Mouse (Mus musculus): ENCODE data around the gene Cmas. TPM values are rescaled to one million over a fixed set of nuclear protein-coding genes. Genes with fewer than 3 reads are reported as not detected.

Gene Cmas
- polyA plus RNA-seq, 1 experiment from 2014 or later: 77.0 TPM

DNA sequence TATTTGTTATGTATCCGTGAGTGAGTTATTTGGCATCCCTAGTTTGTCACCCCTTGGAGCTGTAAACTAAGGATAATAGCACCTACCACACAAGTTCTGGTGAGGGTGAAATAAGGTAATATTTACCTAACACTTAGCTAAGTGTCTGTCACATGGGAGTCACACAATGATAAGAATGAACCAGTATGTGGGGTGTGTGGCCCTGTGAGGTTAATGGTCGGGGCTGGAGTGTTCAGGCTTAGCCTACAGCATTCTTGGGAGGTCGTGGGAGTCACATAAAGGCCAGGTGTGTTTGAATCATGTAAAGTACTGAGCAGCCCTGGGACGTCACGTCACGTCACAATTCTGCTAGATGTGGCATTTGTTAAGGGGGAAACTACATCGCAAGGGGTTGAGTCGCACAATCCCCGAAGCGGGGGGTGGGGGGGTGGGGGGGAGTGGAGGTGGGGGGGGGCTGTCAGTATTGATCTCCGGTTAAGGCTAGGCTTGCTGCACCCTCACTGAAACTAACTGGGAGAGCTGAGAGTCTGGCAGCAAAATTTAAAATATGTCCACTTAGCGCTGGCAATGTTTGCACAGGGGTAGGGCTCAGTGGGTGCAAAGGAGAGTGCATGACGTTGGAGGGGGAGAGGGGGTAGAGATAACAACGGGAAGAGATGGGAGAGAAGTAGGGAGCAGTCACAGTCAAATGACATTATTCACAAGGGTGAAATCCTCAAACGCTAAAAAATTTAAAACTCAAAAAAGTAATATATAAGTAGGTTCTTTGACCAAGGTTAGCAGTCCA is 39.4 kb downstream of the Cmas start:
- Histone ChIP-seq H3K9ac (no peak overlapping the region), H3K27me3 (no peaks in the 10 kb centered on the region), H3K4me1 (peaks cover 6% of the 10 kb centered on the region; the same call in 1 of the 2 replicates), H3K27ac (no peak overlapping the region), H3K9me3 (no peaks in the 10 kb centered on the region), H3K4me3 (no peak overlapping the region), H3K4me2 (no peak overlapping the region), H3K36me3 (no peaks in the 10 kb centered on the region)
- 74% methylated on average over 15 of the region's 15 CpGs for WGBS
- ATAC-seq (ENCODE audit: insufficient number of reproducible peaks, insufficient read depth, low FRiP score, low TSS enrichment, low read depth): no peak

DNA sequence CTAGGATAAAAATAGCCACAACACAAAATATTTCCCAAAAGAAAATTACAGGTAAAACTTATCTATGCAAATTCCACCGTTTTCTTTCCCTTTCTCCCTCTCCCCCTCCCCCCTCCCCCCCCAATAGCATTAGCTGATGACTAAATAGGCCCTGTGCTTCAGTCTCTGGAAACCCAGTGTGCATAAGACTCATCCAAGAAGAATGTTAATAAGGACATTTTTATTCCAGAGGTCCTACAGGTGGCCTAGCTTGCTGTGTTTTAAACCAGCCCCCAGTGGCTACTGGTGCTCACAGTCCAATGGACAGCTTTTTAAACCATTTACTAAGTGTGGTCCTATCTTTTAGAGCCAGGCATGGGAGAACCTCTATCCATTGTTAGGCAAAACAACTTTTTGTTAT is 41.5 kb downstream of the Cmas start:
- H3K36me3 ChIP-seq: no peaks in the 10 kb centered on the region
- ATAC-seq (ENCODE audit: insufficient number of reproducible peaks, insufficient read depth, low FRiP score, low TSS enrichment, low read depth): no peak
- H3K27me3 ChIP-seq: no peaks in the 10 kb centered on the region
- peaks cover 13% of the 10 kb centered on the region for H3K4me1 ChIP-seq
- no peak overlapping the region for H3K4me3 ChIP-seq
- H3K9me3 ChIP-seq: no peaks in the 10 kb centered on the region
- no peak overlapping the region for H3K27ac ChIP-seq
- 74% methylated on average over 1 of the region's 1 CpGs for WGBS
- no peak overlapping the region for H3K9ac ChIP-seq
- no peak overlapping the region for H3K4me2 ChIP-seq

- Histone ChIP-seq H3K27me3 (no peaks in the 10 kb centered on the region), H3K4me2 (no peak overlapping the region), H3K9me3 (no peaks in the 10 kb centered on the region), H3K9ac (no peak overlapping the region), H3K27ac (no peak overlapping the region), H3K4me1 (peaks cover 13% of the 10 kb centered on the region), H3K4me3 (no peak overlapping the region), H3K36me3 (no peaks in the 10 kb centered on the region)
- WGBS: 86% methylated on average over 9 of the region's 9 CpGs
- no peak for ATAC-seq (ENCODE audit: insufficient number of reproducible peaks, insufficient read depth, low FRiP score, low TSS enrichment, low read depth)
These were observed 42.4 kb downstream of the Cmas start for GRCm38 (mm10) chr6:142798837-142799236.

DNA sequence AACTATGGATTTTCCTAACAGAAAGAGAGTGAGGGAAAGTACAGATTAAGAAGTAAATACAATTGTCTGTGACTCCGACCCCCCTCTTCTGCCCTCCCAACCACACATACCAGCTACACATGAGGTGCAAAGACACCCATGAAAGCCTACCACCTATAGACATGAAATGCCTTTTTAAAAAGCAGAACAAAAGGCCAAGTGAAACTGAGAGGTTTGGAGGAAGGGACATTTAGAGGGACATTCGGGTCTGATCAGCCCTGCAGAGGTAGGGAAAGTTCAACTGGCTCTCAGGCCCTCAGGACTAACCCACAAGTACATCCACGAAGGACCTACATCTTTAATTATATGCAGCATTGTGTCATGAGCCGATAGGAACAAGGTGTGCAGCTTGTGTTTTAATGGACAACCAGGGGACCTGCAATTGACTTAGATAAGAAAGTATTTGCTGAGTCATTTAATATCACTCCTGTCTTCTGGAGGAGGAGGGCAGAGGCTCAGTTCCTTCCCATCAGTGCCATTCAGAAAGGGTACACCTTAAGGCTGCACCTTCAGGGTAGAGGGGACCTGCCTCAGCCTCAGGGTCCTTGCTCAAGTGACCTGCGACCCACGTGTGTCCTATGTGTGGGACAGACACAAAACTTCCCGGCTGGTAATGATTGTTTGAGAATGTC is 43.4 kb downstream of the Cmas start:
- ATAC-seq (ENCODE audit: insufficient number of reproducible peaks, insufficient read depth, low FRiP score, low TSS enrichment, low read depth): no peak
- Histone ChIP-seq H3K27ac (no peak overlapping the region), H3K4me3 (no peak overlapping the region), H3K27me3 (no peaks in the 10 kb centered on the region), H3K4me1 (peaks cover 13% of the 10 kb centered on the region), H3K9me3 (no peaks in the 10 kb centered on the region), H3K4me2 (no peak overlapping the region), H3K36me3 (no peaks in the 10 kb centered on the region), H3K9ac (no peak overlapping the region)
- WGBS: 75% methylated on average over 7 of the region's 7 CpGs

DNA sequence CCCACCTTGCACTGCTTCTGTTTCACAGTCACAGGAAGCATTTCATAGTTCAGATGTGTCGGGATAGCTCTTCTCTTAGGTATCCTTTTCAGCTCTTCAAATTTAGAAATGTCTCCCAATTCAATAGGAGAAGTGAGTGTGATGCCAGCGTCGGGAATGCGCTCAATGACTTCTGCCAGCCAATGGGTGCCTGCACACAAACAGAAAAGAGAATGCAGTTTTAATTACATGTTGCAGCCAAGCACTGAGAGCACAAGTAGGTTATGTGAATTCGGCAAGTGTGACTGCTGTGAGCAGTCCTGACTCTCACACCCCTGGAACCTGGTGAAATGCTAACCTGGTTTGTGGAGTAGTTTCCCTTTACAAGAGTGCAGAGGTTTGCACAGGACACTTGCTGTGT is 45.2 kb downstream of the Cmas start:
- 74% methylated on average over 5 of the region's 5 CpGs for WGBS
- Histone ChIP-seq H3K27ac (no peak overlapping the region), H3K4me1 (peaks cover 13% of the 10 kb centered on the region), H3K4me3 (no peak overlapping the region), H3K9ac (no peak overlapping the region), H3K4me2 (no peak overlapping the region), H3K36me3 (no peaks in the 10 kb centered on the region), H3K9me3 (no peaks in the 10 kb centered on the region), H3K27me3 (no peaks in the 10 kb centered on the region)
- ATAC-seq (ENCODE audit: insufficient number of reproducible peaks, insufficient read depth, low FRiP score, low TSS enrichment, low read depth): no peak

DNA sequence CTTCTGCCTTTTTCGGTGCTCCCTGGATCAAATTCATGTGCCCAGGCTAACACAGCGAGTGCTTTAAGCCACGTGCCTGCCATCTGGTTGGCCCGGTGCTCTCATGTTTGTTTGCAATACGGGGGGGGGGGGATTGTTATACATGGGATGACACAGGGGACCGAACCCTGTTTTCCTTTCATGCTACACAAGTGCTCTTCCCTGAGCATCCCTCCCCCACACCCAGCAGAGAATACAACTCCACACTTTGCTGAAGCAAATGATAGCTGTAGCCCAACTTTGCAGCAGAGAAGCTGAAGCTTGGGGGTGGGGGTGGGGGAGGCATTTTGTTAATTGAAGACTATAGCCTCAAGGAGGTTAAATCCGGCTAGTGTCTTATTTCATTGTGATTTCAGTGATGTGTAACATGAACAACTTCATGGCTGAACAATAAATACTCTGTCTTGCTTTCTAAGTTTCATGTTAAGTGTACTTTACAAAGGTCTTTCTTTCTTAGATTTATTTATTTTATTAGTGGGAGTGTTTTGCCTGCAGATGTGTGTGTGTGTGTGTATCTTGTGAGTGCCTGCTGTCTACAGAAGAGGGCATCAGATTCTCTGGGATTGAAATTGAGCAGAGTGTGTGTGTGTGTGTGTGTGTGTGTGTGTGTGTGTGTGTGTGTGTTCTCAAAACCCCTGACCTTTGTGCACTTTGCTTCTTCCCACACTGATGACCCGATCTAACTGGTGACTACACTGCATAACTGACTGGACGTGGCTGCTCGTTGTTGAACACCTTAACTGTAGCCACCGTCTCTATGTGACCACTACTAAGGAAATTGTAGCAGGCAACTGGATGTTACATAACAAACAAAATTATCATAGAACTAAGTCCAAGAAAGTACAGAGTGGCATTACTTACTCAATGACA is 46.4 kb downstream of the Cmas start:
- H3K27me3 ChIP-seq: no peaks in the 10 kb centered on the region
- H3K4me1 ChIP-seq: peaks cover 13% of the 10 kb centered on the region
- no peaks in the 10 kb centered on the region for H3K9me3 ChIP-seq
- no peak for ATAC-seq (ENCODE audit: insufficient number of reproducible peaks, insufficient read depth, low FRiP score, low TSS enrichment, low read depth)
- H3K9ac ChIP-seq: no peak overlapping the region
- 25% methylated on average over 11 of the region's 11 CpGs for WGBS
- no peaks in the 10 kb centered on the region for H3K36me3 ChIP-seq
- H3K4me3 ChIP-seq: no peak overlapping the region
- H3K4me2 ChIP-seq: no peak overlapping the region
- H3K27ac ChIP-seq: no peak overlapping the region

DNA sequence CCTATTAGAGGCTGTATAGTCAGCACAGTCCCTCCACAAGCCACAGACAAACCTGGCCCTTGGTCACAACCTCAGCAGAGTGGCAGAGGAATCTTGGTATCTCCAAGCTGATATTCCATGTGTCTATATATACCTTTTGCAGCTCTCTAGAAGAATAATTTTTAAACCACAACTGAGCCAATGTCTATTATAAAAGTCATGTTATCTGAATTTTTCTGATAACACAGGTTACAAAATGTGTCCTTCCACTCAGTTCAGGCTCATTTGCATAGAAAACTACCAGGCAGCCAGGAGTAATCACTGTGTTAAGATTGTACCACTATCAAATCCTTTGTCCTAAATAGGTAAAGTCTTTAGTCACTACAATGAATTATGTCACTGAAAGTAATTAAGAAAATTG is 47.9 kb downstream of the Cmas start, which contains the start of gene Sult6b2:
Gene Sult6b2, minus strand, starts transcription at position 101 of the 400 bp plus-strand sequence.
- Histone ChIP-seq H3K4me1 (peaks cover 13% of the 10 kb centered on the region), H3K27me3 (no peaks in the 10 kb centered on the region), H3K4me3 (no peak within 1 kb of the TSS), H3K36me3 (no peaks in the 10 kb centered on the region), H3K4me2 (no peak within 1 kb of the TSS), H3K9ac (no peak within 1 kb of the TSS), H3K27ac (no peak within 1 kb of the TSS), H3K9me3 (no peaks in the 10 kb centered on the region)
- ATAC-seq (ENCODE audit: insufficient number of reproducible peaks, insufficient read depth, low FRiP score, low TSS enrichment, low read depth): no peak

DNA sequence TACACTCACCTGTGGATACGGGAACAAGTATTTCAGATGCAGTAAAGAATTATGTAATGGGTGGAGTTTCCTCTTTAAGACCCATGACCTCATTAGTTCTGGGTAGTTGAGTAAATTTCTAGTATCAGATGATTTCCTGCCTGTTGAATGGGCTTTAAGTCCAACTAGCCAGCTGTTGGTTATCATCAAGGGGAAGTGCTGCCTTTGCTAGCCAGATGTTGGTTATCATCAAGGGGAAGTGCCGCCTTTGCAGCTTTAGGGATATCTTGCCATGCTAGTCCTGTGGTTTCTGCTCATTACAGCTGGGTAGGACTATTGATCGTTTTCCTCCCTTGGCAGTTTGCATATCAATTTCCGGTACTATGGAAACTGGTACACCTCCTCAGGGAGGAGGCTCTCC is 49.8 kb downstream of the Cmas start:
- H3K9ac ChIP-seq: no peak overlapping the region
- H3K27me3 ChIP-seq: no peaks in the 10 kb centered on the region
- no peaks in the 10 kb centered on the region for H3K36me3 ChIP-seq
- no peak for ATAC-seq (ENCODE audit: insufficient number of reproducible peaks, insufficient read depth, low FRiP score, low TSS enrichment, low read depth)
- H3K4me2 ChIP-seq: no peak overlapping the region
- peaks cover 13% of the 10 kb centered on the region for H3K4me1 ChIP-seq
- H3K4me3 ChIP-seq: no peak overlapping the region
- WGBS: 67% methylated on average over 4 of the region's 4 CpGs
- no peak overlapping the region for H3K27ac ChIP-seq
- H3K9me3 ChIP-seq: no peaks in the 10 kb centered on the region

DNA sequence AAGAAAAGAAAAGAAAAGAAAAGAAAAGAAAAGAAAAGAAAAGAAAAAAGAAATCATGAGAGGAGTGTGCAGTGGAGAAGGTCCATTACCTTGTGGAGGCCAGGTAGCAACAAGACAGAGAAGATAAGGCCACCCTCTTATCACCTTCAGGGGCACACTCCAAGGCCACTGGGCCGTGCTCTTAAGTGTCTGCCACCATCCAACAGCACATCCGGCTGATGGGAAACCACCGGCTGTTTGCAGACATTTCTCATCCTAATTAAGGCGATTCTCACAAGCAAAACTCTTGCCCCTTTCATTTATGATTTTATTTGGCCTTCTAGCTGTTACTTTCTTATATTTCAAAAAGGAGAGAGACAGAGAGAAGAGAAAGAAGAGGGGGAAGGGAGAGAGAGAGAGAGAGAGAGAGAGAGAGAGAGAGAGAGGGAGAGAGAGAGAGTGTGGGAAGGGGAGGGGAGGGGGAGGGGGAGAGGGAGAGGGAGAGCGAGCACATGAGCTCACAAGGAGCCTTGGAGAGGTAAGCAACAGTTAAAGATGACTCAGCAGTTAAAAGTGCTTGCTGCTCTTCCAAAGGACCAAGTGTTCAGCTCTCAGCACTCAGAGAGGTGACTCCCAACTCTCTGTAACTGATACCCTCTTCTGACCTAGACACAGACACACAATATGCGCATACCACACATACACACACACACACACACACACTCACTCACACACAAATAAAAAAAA is 53.0 kb downstream of the Cmas start:
- no peak overlapping the region for H3K9ac ChIP-seq
- WGBS: 44% methylated on average over 6 of the region's 6 CpGs
- ATAC-seq (ENCODE audit: insufficient number of reproducible peaks, insufficient read depth, low FRiP score, low TSS enrichment, low read depth): no peak
- H3K4me3 ChIP-seq: no peak overlapping the region
- H3K27ac ChIP-seq: no peak overlapping the region
- no peaks in the 10 kb centered on the region for H3K4me1 ChIP-seq
- H3K9me3 ChIP-seq: no peaks in the 10 kb centered on the region
- no peaks in the 10 kb centered on the region for H3K27me3 ChIP-seq
- H3K36me3 ChIP-seq: no peaks in the 10 kb centered on the region
- H3K4me2 ChIP-seq: no peak overlapping the region

- no peak overlapping the region for H3K9ac ChIP-seq
- no peak for ATAC-seq (ENCODE audit: insufficient number of reproducible peaks, insufficient read depth, low FRiP score, low TSS enrichment, low read depth)
- H3K4me3 ChIP-seq: no peak overlapping the region
- 57% methylated on average over 6 of the region's 6 CpGs for WGBS
- no peak overlapping the region for H3K4me2 ChIP-seq
- no peaks in the 10 kb centered on the region for H3K9me3 ChIP-seq
- H3K27ac ChIP-seq: no peak overlapping the region
- no peaks in the 10 kb centered on the region for H3K27me3 ChIP-seq
- no peaks in the 10 kb centered on the region for H3K4me1 ChIP-seq
- no peaks in the 10 kb centered on the region for H3K36me3 ChIP-seq
These were observed 53.8 kb downstream of the Cmas start for GRCm38 (mm10) chr6:142810239-142810638.

GRCm38 (mm10) chr6:142812969-142813368 is 56.5 kb downstream of the Cmas start:
- H3K4me2 ChIP-seq: no peak overlapping the region
- H3K9me3 ChIP-seq: no peaks in the 10 kb centered on the region
- no peak for ATAC-seq (ENCODE audit: insufficient number of reproducible peaks, insufficient read depth, low FRiP score, low TSS enrichment, low read depth)
- H3K27me3 ChIP-seq: no peaks in the 10 kb centered on the region
- no peak overlapping the region for H3K9ac ChIP-seq
- H3K36me3 ChIP-seq: no peaks in the 10 kb centered on the region
- no peaks in the 10 kb centered on the region for H3K4me1 ChIP-seq
- WGBS: 66% methylated on average over 5 of the region's 5 CpGs
- no peak overlapping the region for H3K4me3 ChIP-seq
- no peak overlapping the region for H3K27ac ChIP-seq
